Mouse (Mus musculus): Measurements from ENCODE around the gene Cideb. TPM values are rescaled to one million over a fixed set of nuclear protein-coding genes. Genes with fewer than 3 reads are reported as not detected.

The Cideb gene
- polyA plus RNA-seq, 1 experiment: 797 TPM

DNA sequence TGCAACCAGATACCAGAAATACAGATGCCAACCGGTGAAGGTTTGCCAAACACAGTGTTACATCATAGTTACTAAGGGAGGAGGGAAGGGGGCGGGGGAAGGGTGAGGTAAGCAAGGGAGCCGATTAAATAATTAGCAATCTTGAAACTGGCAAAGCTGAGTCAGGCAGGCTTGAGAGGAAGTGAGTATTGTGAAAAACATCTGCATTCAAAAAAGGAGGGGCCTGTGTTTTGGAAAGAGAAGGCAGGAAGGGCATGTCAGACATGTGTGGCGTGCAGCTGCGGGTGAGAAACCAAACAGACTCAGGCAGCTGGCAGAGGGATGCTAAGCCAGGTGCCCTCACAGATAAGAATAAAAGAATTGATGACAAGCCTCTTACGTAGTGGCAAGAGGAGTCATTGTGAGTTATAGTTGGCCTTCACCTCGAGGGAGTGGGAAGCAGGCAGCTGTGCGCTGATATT, 33.8 kb downstream of the Cideb start:
- Histone ChIP-seq H3K27ac (ENCODE audit: insufficient read depth, low read depth, low read length) (peak overlapping the region; percentile 44), H3K36me3 (ENCODE audit: control insufficient read depth, insufficient read depth, low read length) (peaks cover 3% of the 10 kb centered on the region; the same call in 1 of the 2 replicates), H3K4me3 (ENCODE audit: low read depth, low read length) (no peak overlapping the region), H3K4me1 (ENCODE audit: control insufficient read depth, insufficient read depth, insufficient read length, low read length) (peaks cover 12% of the 10 kb centered on the region; the same call in 1 of the 2 replicates), H3K27me3 (ENCODE audit: control insufficient read depth, insufficient read depth, low read length) (no peaks in the 10 kb centered on the region)
- 11% methylated on average over 8 of the region's 8 CpGs for WGBS
- TF ChIP-seq POLR2A (IDR thresholded peaks at IDR 0.05; ENCODE audit: low read depth, low read length) (no peak), CTCF (IDR thresholded peaks at IDR 0.05; ENCODE audit: extremely low read depth, insufficient read length, insufficient replicate concordance, low read depth, low read length) (no peak)

DNA sequence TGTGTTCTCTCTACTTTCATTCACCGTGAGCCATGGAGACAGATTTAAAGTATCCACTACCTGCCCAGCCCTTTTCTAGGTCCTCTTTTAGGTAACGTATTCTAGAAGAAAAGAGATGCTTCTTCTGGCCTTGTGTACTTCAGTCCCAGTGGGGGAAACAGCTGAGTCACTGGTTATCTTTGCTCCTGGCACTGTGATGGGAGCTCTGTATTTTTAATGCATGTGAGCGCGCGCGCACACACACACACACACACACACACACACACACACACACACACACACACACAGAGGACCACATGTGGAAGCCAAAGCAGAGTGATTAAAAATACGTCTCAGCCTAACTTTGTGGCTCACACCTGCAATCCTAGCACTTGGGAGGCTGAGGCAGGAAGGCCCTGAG, 34.8 kb downstream of the Cideb start:
- Histone ChIP-seq H3K4me1 (ENCODE audit: control insufficient read depth, insufficient read depth, insufficient read length, low read length) (peaks cover 12% of the 10 kb centered on the region; the same call in 1 of the 2 replicates), H3K36me3 (ENCODE audit: control insufficient read depth, insufficient read depth, low read length) (peaks cover 11% of the 10 kb centered on the region; the same call in 1 of the 2 replicates), H3K4me3 (ENCODE audit: low read depth, low read length) (no peak overlapping the region), H3K27ac (ENCODE audit: insufficient read depth, low read depth, low read length) (no peak overlapping the region), H3K27me3 (ENCODE audit: control insufficient read depth, insufficient read depth, low read length) (no peaks in the 10 kb centered on the region)
- 94% methylated on average over 7 of the region's 7 CpGs for WGBS
- TF ChIP-seq CTCF (IDR thresholded peaks at IDR 0.05; ENCODE audit: extremely low read depth, insufficient read length, insufficient replicate concordance, low read depth, low read length) (no peak), POLR2A (IDR thresholded peaks at IDR 0.05; ENCODE audit: low read depth, low read length) (no peak)

- H3K36me3 ChIP-seq (ENCODE audit: control insufficient read depth, insufficient read depth, low read length): peaks cover 15% of the 10 kb centered on the region
- H3K27me3 ChIP-seq (ENCODE audit: control insufficient read depth, insufficient read depth, low read length): no peaks in the 10 kb centered on the region
- 52% methylated on average over 8 of the region's 8 CpGs for WGBS
- no peak overlapping the region for H3K27ac ChIP-seq (ENCODE audit: insufficient read depth, low read depth, low read length)
- peaks cover 9% of the 10 kb centered on the region; the same call in 1 of the 2 replicates for H3K4me1 ChIP-seq (ENCODE audit: control insufficient read depth, insufficient read depth, insufficient read length, low read length)
- no peak overlapping the region for H3K4me3 ChIP-seq (ENCODE audit: low read depth, low read length)
- no peak for TF ChIP-seq POLR2A (IDR thresholded peaks at IDR 0.05; ENCODE audit: low read depth, low read length)
- TF ChIP-seq CTCF (IDR thresholded peaks at IDR 0.05; ENCODE audit: extremely low read depth, insufficient read length, insufficient replicate concordance, low read depth, low read length): no peak
Observed at GRCm38 (mm10) chr14:55722438-55722945, 35.8 kb downstream of the Cideb start.

GRCm38 (mm10) chr14:55721700-55722437, 36.4 kb downstream of the Cideb start, which contains the start of gene Rabggta:
Gene Rabggta (minus strand): TSS chr14:55722263.
- under 1% methylated on average over 50 of the region's 50 CpGs for WGBS
- peaks cover 21% of the 10 kb centered on the region for H3K36me3 ChIP-seq (ENCODE audit: control insufficient read depth, insufficient read depth, low read length)
- TF ChIP-seq CTCF (IDR thresholded peaks at IDR 0.05; ENCODE audit: extremely low read depth, insufficient read length, insufficient replicate concordance, low read depth, low read length): peak; percentile 88
- TF ChIP-seq POLR2A (IDR thresholded peaks at IDR 0.05; ENCODE audit: low read depth, low read length): peak; percentile 61
- peak within 1 kb of the TSS; percentile 64 for H3K27ac ChIP-seq (ENCODE audit: insufficient read depth, low read depth, low read length)
- no peaks in the 10 kb centered on the region for H3K27me3 ChIP-seq (ENCODE audit: control insufficient read depth, insufficient read depth, low read length)
- H3K4me3 ChIP-seq (ENCODE audit: low read depth, low read length): peak within 1 kb of the TSS; percentile 95
- peaks cover 9% of the 10 kb centered on the region; the same call in 1 of the 2 replicates for H3K4me1 ChIP-seq (ENCODE audit: control insufficient read depth, insufficient read depth, insufficient read length, low read length)

DNA sequence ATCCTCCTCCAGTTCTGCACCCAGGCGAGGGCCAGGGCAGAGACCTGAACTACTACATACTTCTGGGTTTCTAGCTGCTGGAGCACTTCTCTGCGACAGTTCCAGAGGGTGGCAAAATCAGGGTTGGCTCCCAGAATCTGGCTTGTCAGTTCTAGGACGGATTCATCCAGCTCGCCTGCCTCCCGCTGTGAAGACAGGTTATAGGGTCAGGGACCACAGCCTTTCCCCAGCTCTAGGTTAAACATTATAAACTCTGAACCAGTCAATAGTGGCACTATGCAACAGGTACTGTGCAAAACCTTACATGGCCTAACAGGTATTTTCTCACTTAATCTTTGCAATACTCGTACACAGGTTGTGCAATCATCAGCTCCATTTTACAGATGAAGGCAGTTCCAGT, 37.2 kb downstream of the Cideb start:
- peaks cover 26% of the 10 kb centered on the region for H3K36me3 ChIP-seq (ENCODE audit: control insufficient read depth, insufficient read depth, low read length)
- TF ChIP-seq POLR2A (IDR thresholded peaks at IDR 0.05; ENCODE audit: low read depth, low read length) (no peak), CTCF (IDR thresholded peaks at IDR 0.05; ENCODE audit: extremely low read depth, insufficient read length, insufficient replicate concordance, low read depth, low read length) (no peak)
- 88% methylated on average over 6 of the region's 6 CpGs for WGBS
- H3K4me1 ChIP-seq (ENCODE audit: control insufficient read depth, insufficient read depth, insufficient read length, low read length): peaks cover 8% of the 10 kb centered on the region; the same call in 1 of the 2 replicates
- no peak overlapping the region for H3K4me3 ChIP-seq (ENCODE audit: low read depth, low read length)
- H3K27me3 ChIP-seq (ENCODE audit: control insufficient read depth, insufficient read depth, low read length): no peaks in the 10 kb centered on the region
- H3K27ac ChIP-seq (ENCODE audit: insufficient read depth, low read depth, low read length): no peak overlapping the region

GRCm38 (mm10) chr14:55720666-55721065, 37.6 kb downstream of the Cideb start:
- peaks cover 8% of the 10 kb centered on the region; the same call in 1 of the 2 replicates for H3K4me1 ChIP-seq (ENCODE audit: control insufficient read depth, insufficient read depth, insufficient read length, low read length)
- peaks cover 26% of the 10 kb centered on the region for H3K36me3 ChIP-seq (ENCODE audit: control insufficient read depth, insufficient read depth, low read length)
- no peak for TF ChIP-seq CTCF (IDR thresholded peaks at IDR 0.05; ENCODE audit: extremely low read depth, insufficient read length, insufficient replicate concordance, low read depth, low read length)
- TF ChIP-seq POLR2A (IDR thresholded peaks at IDR 0.05; ENCODE audit: low read depth, low read length): no peak
- no peak overlapping the region for H3K27ac ChIP-seq (ENCODE audit: insufficient read depth, low read depth, low read length)
- 96% methylated on average over 12 of the region's 12 CpGs for WGBS
- no peak overlapping the region for H3K4me3 ChIP-seq (ENCODE audit: low read depth, low read length)
- no peaks in the 10 kb centered on the region for H3K27me3 ChIP-seq (ENCODE audit: control insufficient read depth, insufficient read depth, low read length)

DNA sequence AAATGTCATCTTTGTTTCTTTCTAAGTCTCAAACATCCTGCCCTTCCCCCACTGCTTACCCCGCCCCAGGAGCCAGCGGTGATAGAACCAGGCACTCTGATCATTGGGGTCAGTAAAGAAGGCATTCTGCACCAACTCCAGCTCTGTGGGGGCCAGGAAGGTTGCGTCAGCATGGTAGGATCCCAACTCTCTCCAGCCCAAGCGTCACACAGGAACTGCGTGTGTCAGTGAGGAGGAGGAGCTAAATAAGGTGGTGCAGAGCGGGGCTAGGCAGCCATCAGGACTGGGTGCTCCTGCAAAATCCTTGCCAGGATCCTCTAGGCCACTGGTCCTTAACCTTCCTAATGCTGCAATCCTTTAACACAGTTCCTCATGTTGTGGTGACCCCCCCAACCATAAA, 38.5 kb downstream of the Cideb start:
- no peaks in the 10 kb centered on the region for H3K27me3 ChIP-seq (ENCODE audit: control insufficient read depth, insufficient read depth, low read length)
- H3K4me3 ChIP-seq (ENCODE audit: low read depth, low read length): no peak overlapping the region
- peaks cover 4% of the 10 kb centered on the region; the same call in 1 of the 2 replicates for H3K4me1 ChIP-seq (ENCODE audit: control insufficient read depth, insufficient read depth, insufficient read length, low read length)
- TF ChIP-seq CTCF (IDR thresholded peaks at IDR 0.05; ENCODE audit: extremely low read depth, insufficient read length, insufficient replicate concordance, low read depth, low read length): no peak
- TF ChIP-seq POLR2A (IDR thresholded peaks at IDR 0.05; ENCODE audit: low read depth, low read length): no peak
- 95% methylated on average over 6 of the region's 6 CpGs for WGBS
- no peak overlapping the region for H3K27ac ChIP-seq (ENCODE audit: insufficient read depth, low read depth, low read length)
- H3K36me3 ChIP-seq (ENCODE audit: control insufficient read depth, insufficient read depth, low read length): peaks cover 26% of the 10 kb centered on the region

Measured in small intestine, adult 2 months (tissue).